Mouse (Mus musculus) heart, embryonic 16.5 days (tissue): ENCODE measurements around the gene Oas1d. TPM values are rescaled to one million over a fixed set of nuclear protein-coding genes. Genes with fewer than 3 reads are reported as not detected.
"Not testable (repeated sequence)": the region's sequence is repeated elsewhere in the genome, so short reads cannot be mapped to it uniquely, and the experiment has no call there.

Experiments used
- ATAC-seq: fragments of 200-750 bp; cut with Nextera tagmentation; replicated peaks from 2 replicates; pipeline ENCODE4 v1.8.0; 2017; ENCODE audit warnings: moderate number of reproducible peaks; ENCODE audit not compliant: insufficient read depth, low FRiP score; ENCODE audit errors: extremely low read depth
- H3K27ac ChIP-seq: fragments of 300-500 bp; sonication (generic); 2 replicates; pipeline ENCODE4 v1.5.1; 2014; ENCODE audit warnings: mild to moderate bottlenecking, low read length, control low read depth, moderate library complexity
- H3K27me3 ChIP-seq: fragments of 300-500 bp; sonication (generic); 2 replicates; pipeline ENCODE4 v1.6.1; 2014; ENCODE audit warnings: low read length, mixed read lengths; ENCODE audit not compliant: control insufficient read depth, insufficient read depth
- H3K36me3 ChIP-seq: fragments of 300-500 bp; sonication (generic); 2 replicates; pipeline ENCODE4 v1.6.1; 2014; ENCODE audit not compliant: control insufficient read depth, insufficient read depth
- H3K4me1 ChIP-seq: fragments of 300-500 bp; sonication (generic); 2 replicates; pipeline ENCODE4 v1.6.1; 2014; ENCODE audit warnings: low read length, mixed read lengths; ENCODE audit not compliant: control insufficient read depth, insufficient read depth
- H3K4me2 ChIP-seq: fragments of 300-500 bp; sonication (generic); 2 replicates; pipeline ENCODE4 v1.6.1; 2014; ENCODE audit warnings: low read depth, mild to moderate bottlenecking, control low read depth, low read length
- H3K4me3 ChIP-seq: fragments of 300-500 bp; sonication (generic); 2 replicates; pipeline ENCODE4 v1.5.1; 2014; ENCODE audit warnings: mild to moderate bottlenecking, control low read depth, low read length
- H3K9ac ChIP-seq: fragments of 300-500 bp; sonication (generic); 2 replicates; pipeline ENCODE4 v1.6.1; 2014; ENCODE audit warnings: low read length, control low read depth
- H3K9me3 ChIP-seq: fragments of 300-500 bp; sonication (generic); replicated peaks from 2 replicates; pipeline ENCODE4 v1.6.1; 2016; ENCODE audit warnings: low read length; ENCODE audit not compliant: control insufficient read depth
- WGBS: fragments of 180-500 bp; shearing (Covaris S2); extraction: QIAGEN DNeasy Blood & Tissue Kit; methylation state at CpG from one replicate; pipeline ENCODE4 v1.1.7; 2014; 5-methylcytosine and 5-hydroxymethylcytosine counted together
- polyA plus RNA-seq: library from polyadenylated mRNA; unstranded; fragments of >200 nt; fragmentation: Nextera tagmentation; extraction: Ambion mirVana; gene quantifications from 2 replicates; pipeline ENCODE4 v1.2.1, GENCODE M21; 2015

The Oas1d gene
- polyA plus RNA-seq = 0.09 TPM in 1 of 2 replicates, not detected in the other

GRCm38 (mm10) chr5:120914204-120914603 lies at the start of gene Oas1d:
Gene Oas1d, plus strand, starts transcription at chr5:120914536.
- not testable (repeated sequence) for ATAC-seq, H3K4me3 ChIP-seq, H3K9ac ChIP-seq, H3K4me2 ChIP-seq, H3K27me3 ChIP-seq, H3K9me3 ChIP-seq, H3K4me1 ChIP-seq, H3K36me3 ChIP-seq, H3K27ac ChIP-seq
- WGBS = 45% methylated on average over 8 of the region's 8 CpGs

DNA sequence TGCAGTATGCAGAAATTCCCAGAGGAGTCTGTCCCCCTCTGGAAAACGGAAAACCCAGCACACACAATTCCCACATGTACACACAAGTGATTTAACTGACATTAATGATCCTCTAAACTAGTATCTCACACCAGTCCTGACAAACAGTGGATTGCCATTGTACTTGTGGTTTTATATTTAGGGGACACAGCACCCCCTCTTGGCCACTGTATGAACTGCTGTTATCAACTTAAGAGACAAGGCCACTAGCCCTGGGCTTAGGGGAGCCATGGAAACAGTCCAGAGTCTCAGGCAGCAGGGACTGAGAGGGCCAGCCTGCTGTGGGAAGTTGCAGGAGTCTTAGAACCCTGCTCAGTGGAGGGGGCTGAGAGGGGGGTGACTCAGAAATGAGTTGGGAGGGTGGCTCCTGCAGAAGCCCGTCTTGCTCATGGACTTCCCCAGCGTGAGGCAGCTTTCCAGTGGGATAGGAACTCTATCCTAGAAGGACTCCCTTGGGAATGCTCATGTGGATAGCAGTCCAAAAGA lies 48.9 kb upstream of the Oas1d start:
- Histone ChIP-seq H3K4me1 (no peaks in the 10 kb centered on the region), H3K27me3 (no peaks in the 10 kb centered on the region), H3K9me3 (no peaks in the 10 kb centered on the region), H3K27ac (no peak overlapping the region), H3K4me2 (no peak overlapping the region), H3K9ac (no peak overlapping the region), H3K4me3 (no peak overlapping the region), H3K36me3 (no peaks in the 10 kb centered on the region)
- ATAC-seq = no peak
- 72% methylated on average over 3 of the region's 3 CpGs for WGBS

GRCm38 (mm10) chr5:120869436-120870015 lies 44.8 kb upstream of the Oas1d start:
- Histone ChIP-seq H3K9me3 (no peaks in the 10 kb centered on the region), H3K27me3 (no peaks in the 10 kb centered on the region), H3K4me1 (no peaks in the 10 kb centered on the region), H3K9ac (no peak overlapping the region), H3K36me3 (no peaks in the 10 kb centered on the region), H3K4me2 (no peak overlapping the region), H3K4me3 (no peak overlapping the region), H3K27ac (no peak overlapping the region)
- no peak for ATAC-seq
- 69% methylated on average over 7 of the region's 7 CpGs for WGBS

GRCm38 (mm10) chr5:120870081-120870480 lies 44.3 kb upstream of the Oas1d start:
- Histone ChIP-seq H3K9me3 (no peaks in the 10 kb centered on the region), H3K4me3 (no peak overlapping the region), H3K4me2 (no peak overlapping the region), H3K9ac (no peak overlapping the region), H3K27me3 (no peaks in the 10 kb centered on the region), H3K27ac (no peak overlapping the region), H3K36me3 (no peaks in the 10 kb centered on the region), H3K4me1 (no peaks in the 10 kb centered on the region)
- no peak for ATAC-seq
- WGBS = 55% methylated on average over 3 of the region's 3 CpGs

DNA sequence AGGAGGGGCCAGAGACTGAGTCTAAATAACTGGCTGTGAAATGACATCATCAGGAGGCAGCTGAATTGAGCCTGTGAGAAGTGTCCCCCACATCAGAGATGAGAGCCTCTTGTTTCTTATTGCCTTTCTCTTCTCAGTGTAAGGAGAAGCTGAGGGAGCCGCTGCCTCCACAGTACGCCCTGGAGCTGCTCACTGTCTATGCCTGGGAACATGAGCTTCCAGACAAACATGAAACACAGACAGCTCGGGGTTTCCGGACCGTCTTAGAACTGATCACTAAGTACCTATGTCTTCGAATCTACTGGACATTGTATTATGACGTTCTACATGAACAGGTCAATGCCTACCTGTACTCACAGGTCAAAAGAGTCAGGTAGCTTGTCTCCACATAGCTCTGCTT lies 43.6 kb upstream of the Oas1d start:
- no peak overlapping the region for H3K4me3 ChIP-seq
- no peaks in the 10 kb centered on the region for H3K27me3 ChIP-seq
- 78% methylated on average over 7 of the region's 7 CpGs for WGBS
- H3K4me2 ChIP-seq = no peak overlapping the region
- no peaks in the 10 kb centered on the region for H3K36me3 ChIP-seq
- H3K9me3 ChIP-seq = no peaks in the 10 kb centered on the region
- ATAC-seq = no peak
- no peaks in the 10 kb centered on the region for H3K4me1 ChIP-seq
- H3K27ac ChIP-seq = no peak overlapping the region
- H3K9ac ChIP-seq = no peak overlapping the region

- Histone ChIP-seq H3K4me1 (no peaks in the 10 kb centered on the region), H3K36me3 (no peaks in the 10 kb centered on the region), H3K4me3 (no peak overlapping the region), H3K9ac (no peak overlapping the region), H3K27ac (no peak overlapping the region), H3K27me3 (no peaks in the 10 kb centered on the region), H3K4me2 (no peak overlapping the region), H3K9me3 (no peaks in the 10 kb centered on the region)
- ATAC-seq = no peak
- WGBS = 48% methylated on average over 2 of the region's 2 CpGs
Observed at GRCm38 (mm10) chr5:120871469-120871868, 42.9 kb upstream of the Oas1d start.

DNA sequence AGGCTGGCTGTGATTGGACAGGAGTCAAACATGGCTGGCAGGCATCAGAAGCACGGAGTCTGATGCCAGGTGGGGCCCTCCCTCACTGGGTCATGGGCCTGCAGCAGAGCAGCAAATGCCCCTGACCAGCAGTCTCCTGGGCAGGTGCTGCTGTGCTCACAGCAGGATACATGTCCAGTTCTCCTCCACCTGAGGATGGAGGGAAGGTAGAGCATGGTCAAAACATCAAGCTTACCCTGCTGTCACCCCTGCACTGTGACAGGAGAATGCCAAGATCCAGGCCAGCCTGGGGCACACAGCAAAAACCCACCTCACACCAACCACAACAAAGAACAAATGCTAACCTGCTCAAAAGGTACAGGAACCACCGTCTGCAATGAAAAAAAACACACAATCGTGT lies 37.5 kb upstream of the Oas1d start:
- not testable (repeated sequence) for H3K27ac ChIP-seq, H3K9me3 ChIP-seq, H3K36me3 ChIP-seq, ATAC-seq, H3K4me1 ChIP-seq, H3K4me2 ChIP-seq, H3K27me3 ChIP-seq, H3K9ac ChIP-seq, H3K4me3 ChIP-seq
- 55% methylated on average over 2 of the region's 3 CpGs for whole genome bisulfite sequencing

GRCm38 (mm10) chr5:120877407-120877806 lies 36.9 kb upstream of the Oas1d start:
- H3K27me3 ChIP-seq, H3K36me3 ChIP-seq, H3K4me3 ChIP-seq, H3K27ac ChIP-seq, H3K9me3 ChIP-seq, H3K4me1 ChIP-seq, ATAC-seq, H3K9ac ChIP-seq, H3K4me2 ChIP-seq: not testable (repeated sequence)
- WGBS = 75% methylated on average over 2 of the region's 2 CpGs

DNA sequence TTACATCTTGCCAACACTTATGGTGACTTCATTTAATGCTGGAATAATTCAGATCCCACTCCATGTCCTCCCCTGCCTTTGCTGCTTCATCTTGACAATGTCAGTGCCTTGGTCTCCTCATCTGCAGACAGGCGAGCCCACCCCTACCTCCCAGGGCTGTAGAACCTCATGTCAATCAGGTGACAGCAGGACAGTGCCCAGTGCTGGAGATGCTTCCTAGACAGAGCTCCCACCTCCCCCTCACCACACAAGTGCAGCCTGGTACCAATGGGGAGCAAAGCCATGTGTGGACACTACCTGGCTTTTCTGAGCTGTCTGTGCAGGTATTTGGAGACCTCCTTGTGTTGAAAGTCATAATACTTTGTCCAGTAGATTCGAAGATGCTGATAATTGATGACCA lies 35.5 kb upstream of the Oas1d start:
- 35% methylated on average over 2 of the region's 2 CpGs for WGBS
- ATAC-seq, H3K4me3 ChIP-seq, H3K27ac ChIP-seq, H3K4me1 ChIP-seq, H3K9me3 ChIP-seq, H3K4me2 ChIP-seq, H3K27me3 ChIP-seq, H3K36me3 ChIP-seq, H3K9ac ChIP-seq: not testable (repeated sequence)
